9 mouse cellular contexts compared by ENCODE assay signal in the genomic region with DNA sequence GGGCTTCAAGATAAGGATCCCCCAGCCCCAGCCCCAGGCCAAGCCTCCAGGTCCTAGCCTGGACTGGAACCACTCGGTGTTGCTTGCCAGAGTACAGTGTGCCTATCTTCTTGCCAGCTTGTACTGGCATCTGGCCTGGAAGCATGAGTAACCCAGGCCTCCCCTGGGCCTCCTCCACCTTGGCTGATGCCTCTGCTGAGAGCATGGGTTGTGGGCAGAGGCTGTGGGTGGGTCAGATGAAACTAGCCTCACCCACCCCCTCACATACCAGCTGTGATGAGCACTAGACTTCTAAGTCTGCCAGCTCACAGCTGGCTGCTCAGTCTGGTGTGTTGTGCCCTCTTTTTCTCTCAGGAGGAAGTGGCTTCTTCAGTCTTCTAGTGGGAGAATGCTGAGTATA.
A peak's percentile ranks its signal among the peaks of the same experiment; 100 is the strongest.
DNase-seq lines count a peak whose midpoint lies in the region; ATAC-seq lines count a peak whose summit lies in the region.
"Had no signal": no experiment of that assay in that cellular context is flagged by ENCODE, and none has a peak within 500 bp of the region (broad histone marks: within the 10 kb centered on the region; RNA-seq: fewer than 3 reads in every experiment).

No protein-coding gene starts in this region.

- peak; percentile 33 to 54 for DNase-seq in kidney, postnatal 4 days
- no peak for DNase-seq in kidney, postnatal 14 days
- peak; percentile 71 for DNase-seq in adrenal gland, postnatal 25 days
- no peak for DNase-seq in heart, embryonic 10.5 days (ENCODE audit: low spot score)
- peak; percentile 62 to 94 for DNase-seq in left cerebral cortex, postnatal 25 days (ENCODE audit: low spot score in 2 of 2)
- peak; percentile 75 for DNase-seq in thymus, postnatal 0 days (ENCODE audit: low spot score)
- no peak for DNase-seq in midbrain, embryonic 14.5 days
- DNase-seq in retina, embryonic 14.5 days (ENCODE audit: low spot score): no peak

- WGBS in heart, embryonic 10.5 days: 38% methylated on average over 1 of the region's 1 CpGs
- 100% methylated on average over 1 of the region's 1 CpGs for WGBS in midbrain, embryonic 14.5 days

- no peak overlapping the region for H3K9ac ChIP-seq in midbrain, embryonic 14.5 days (replicated peaks; ENCODE audit: low read length)

- H3K27ac ChIP-seq in heart, embryonic 10.5 days: peak overlapping the region; percentile 74
- H3K27ac ChIP-seq in midbrain, embryonic 14.5 days (replicated peaks; ENCODE audit: low read depth, low read length): no peak overlapping the region

- intact Hi-C loops in left cerebral cortex, postnatal 25 days (cut with DNase I): loop anchor here (1.0 kb wide), 2 partner anchors 20 to 75 kb away; no protein-coding TSS in a partner anchor

- H3K36me3 ChIP-seq in heart, embryonic 10.5 days: peaks cover 89% of the 10 kb centered on the region
- H3K36me3 ChIP-seq in midbrain, embryonic 14.5 days (ENCODE audit: control insufficient read depth, insufficient read depth, low read length): no peaks in the 10 kb centered on the region

- ATAC-seq in midbrain, embryonic 14.5 days (ENCODE audit: low FRiP score, low TSS enrichment): no peak

- H3K4me1 ChIP-seq in heart, embryonic 10.5 days: peaks cover 43% of the 10 kb centered on the region
- peaks cover 3% of the 10 kb centered on the region; the same call in 1 of the 2 replicates for H3K4me1 ChIP-seq in midbrain, embryonic 14.5 days (ENCODE audit: control insufficient read depth, insufficient read depth, low read length)
- H3K4me1 ChIP-seq: megakaryocyte, embryonic 14.5 days had no signal

- H3K9me3 ChIP-seq in heart, embryonic 10.5 days: no peaks in the 10 kb centered on the region
- no peaks in the 10 kb centered on the region for H3K9me3 ChIP-seq in midbrain, embryonic 14.5 days (ENCODE audit: control insufficient read depth, low read length)
- H3K9me3 ChIP-seq: megakaryocyte, embryonic 14.5 days had no signal

- no peak overlapping the region for H3K4me2 ChIP-seq in midbrain, embryonic 14.5 days (ENCODE audit: low read length)

- no peak overlapping the region for H3K4me3 ChIP-seq in heart, embryonic 10.5 days
- H3K4me3 ChIP-seq in midbrain, embryonic 14.5 days (replicated peaks; ENCODE audit: low read depth, low read length): no peak overlapping the region
- H3K4me3 ChIP-seq: megakaryocyte, embryonic 14.5 days had no signal

- no peaks in the 10 kb centered on the region for H3K27me3 ChIP-seq in heart, embryonic 10.5 days (ENCODE audit: insufficient read depth, poor library complexity, severe bottlenecking)
- no peaks in the 10 kb centered on the region for H3K27me3 ChIP-seq in midbrain, embryonic 14.5 days (ENCODE audit: control insufficient read depth, insufficient read depth, low read length)

Comparison
In these comparisons a context has a peak if more than half of its experiments do, and no peak if none do; other contexts are left out.
1. DNase-seq: peak in kidney, postnatal 4 days (2 of 2), adrenal gland, postnatal 25 days (single experiment), left cerebral cortex, postnatal 25 days (2 of 2) and thymus, postnatal 0 days (single experiment); none in kidney, postnatal 14 days (single experiment), heart, embryonic 10.5 days (single experiment), midbrain, embryonic 14.5 days (single experiment) and retina, embryonic 14.5 days (single experiment).